Mouse (Mus musculus) kidney, postnatal 4 days (tissue): ENCODE data around the gene Olfr690.
"Not testable (repeated sequence)": the region's sequence is repeated elsewhere in the genome, so short reads cannot be mapped to it uniquely, and the experiment has no call there.

Source experiments
- DNase-seq, 2 experiments: peaks; one replicate each; pipeline ENCODE4 v3.0.0; 2021; ENCODE audit warnings: mixed read lengths in 2 of 2

Gene Olfr690

DNA sequence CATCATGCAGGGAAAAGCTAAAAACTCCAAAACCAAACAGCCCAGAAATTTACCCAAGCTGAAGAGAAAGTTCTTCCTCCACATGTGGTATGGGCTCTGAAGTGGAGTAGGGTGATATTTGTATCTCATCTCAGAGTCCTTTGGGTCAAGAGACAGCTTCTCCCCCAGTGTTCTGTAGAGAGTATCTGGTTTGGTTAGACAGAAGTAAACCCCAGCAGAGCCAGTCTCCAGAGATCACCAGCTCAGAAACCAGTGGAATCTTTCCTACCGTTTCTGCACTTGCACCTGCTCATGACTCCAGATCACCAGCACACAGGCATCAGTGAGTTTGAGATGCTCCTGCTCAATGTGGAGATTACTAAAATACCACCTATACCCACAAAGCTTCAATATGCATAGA, at the start of gene Olfr690:
Olfr690 (minus strand) TSS at position 101 of the 400 bp plus-strand sequence.
- no peak for DNase-seq

DNA sequence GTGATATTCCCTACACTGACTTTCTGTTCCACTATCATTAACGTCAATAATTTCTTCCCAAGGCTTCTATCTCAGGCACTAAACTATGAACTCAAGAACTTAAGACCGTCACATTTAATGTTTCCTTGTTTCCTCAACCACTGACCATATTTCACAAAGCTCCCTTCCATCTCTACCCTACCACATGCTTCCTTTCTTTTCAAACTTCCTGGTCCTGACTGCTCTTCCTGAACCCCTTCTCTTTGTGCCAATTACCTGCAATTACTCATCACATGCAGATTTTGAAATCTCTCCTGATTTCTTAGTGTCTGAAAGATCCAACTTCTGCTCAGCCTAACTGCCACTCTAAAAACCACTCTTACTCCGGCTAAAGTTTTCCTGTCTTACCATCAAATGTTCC, 46.4 kb upstream of the Olfr690 start:
- DNase-seq, result no peak

DNA sequence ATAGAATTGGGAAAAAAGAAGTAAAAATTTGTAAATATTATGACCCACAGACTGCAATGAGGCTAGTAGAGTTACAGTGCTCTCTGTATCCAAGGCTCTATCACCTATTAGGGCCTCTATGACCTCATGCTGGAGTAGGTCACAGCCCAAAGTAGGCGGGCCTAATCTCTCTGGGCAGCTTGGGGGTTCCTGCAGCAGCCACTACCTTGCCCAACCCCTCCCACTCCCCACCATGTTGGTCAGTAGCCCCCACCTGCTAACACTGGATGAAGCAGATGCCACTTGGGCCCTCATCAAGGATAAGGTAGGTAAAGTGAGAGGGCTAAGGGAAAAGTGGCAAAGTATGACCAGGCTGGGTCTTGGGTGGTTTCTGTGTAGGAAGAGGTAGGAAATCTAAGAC, 41.0 kb upstream of the Olfr690 start, which contains the start of gene Gm5901:
Gm5901 (plus strand) TSS at position 173 of the 400 bp plus-strand sequence.
- no peak for DNase-seq

DNA sequence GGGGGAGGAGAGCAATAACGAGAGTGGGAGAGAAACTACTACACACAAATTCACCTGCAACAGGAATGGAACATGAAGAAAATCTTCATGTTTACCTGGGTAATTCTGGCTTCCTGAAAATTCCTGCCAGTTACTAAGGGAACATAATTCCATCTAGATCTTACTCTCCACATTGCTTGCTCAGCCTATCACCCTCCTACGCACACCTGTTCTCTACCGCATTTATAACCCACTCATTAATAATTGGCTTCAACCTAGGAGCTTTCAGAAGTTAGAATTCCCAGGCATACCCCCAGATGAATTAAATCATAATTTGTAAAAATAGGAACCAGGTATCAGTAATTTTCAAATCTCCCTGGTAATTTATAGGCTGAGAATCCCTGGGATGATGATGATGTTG, 40.1 kb upstream of the Olfr690 start:
- DNase-seq, result no peak

DNA sequence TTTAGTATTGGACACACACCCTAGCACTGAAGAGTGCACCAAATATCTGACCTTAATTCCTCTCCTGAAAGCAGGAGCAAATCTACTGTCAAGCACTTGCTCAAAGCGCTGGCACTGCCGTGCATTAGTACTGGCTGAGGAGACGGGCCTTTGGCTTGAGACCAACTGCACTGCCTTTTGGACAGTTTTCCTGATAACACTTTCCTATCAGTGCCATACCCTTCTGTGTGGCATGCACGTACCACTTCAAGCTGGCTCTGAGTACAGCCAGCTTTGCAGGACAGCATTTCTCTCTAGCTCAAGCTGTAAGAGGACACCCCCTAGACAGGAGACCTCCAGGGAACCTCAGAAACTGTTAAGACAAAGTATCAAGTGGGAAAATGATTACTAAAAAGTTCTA, 39.6 kb upstream of the Olfr690 start:
- DNase-seq, result no peak

DNA sequence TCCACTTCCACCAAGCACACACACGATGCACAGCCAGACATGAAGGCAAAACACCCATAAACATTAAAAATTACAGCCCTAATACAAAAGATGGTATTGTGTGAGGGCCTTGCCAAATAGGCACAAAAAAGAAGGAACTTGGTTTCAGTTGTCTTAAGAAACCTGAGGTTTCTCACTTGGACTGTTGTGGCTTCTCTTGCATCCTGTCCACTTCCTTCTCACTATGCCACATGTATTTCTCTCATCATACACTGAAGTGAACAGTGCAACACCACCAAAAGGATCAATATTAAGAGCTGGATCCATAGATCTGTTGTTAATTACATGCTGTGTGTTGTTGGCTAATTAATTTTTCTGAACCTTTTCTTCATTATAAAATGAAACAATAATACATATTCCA, 39.0 kb upstream of the Olfr690 start:
- no peak for DNase-seq

DNA sequence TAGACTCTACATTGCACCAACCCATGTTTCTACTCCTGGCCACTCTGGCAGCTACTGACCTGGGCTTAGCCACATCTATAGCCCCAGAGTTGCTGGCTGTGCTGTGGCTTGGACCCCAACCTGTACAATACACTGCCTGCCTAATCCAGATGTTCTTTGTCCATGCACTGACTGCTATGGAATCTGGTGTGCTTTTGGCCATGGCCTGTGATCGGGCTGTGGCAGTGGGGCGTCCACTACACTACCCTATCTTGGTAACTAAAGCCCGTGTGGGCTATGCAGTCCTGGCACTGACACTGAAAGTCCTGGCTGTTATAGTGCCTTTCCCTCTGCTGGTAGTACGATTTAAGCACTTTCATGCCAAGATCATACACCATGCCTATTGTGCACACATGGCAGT, 34.6 kb upstream of the Olfr690 start:
- DNase-seq, result no peak

DNA sequence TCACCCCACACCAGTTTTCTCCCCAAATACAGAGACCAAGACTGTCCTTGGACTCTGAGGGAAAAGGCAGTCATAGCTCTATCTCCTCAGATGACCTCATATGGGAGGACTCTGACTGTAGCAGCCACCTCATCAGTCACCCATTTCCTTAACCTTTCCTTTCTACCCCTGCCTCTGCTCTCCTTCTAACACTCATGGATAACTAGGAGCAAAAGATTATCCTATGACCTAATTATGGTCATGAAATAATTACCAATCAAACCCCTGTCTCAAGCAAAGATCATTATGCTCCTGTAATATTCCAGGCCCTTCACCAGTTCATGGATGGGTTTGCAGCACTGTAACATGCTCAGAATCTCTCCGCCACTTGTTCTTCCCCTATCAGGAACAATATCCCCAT, 34.0 kb upstream of the Olfr690 start, which contains the start of gene Olfr692:
Olfr692 (plus strand) TSS at position 301 of the 400 bp plus-strand sequence.
- no peak for DNase-seq

DNA sequence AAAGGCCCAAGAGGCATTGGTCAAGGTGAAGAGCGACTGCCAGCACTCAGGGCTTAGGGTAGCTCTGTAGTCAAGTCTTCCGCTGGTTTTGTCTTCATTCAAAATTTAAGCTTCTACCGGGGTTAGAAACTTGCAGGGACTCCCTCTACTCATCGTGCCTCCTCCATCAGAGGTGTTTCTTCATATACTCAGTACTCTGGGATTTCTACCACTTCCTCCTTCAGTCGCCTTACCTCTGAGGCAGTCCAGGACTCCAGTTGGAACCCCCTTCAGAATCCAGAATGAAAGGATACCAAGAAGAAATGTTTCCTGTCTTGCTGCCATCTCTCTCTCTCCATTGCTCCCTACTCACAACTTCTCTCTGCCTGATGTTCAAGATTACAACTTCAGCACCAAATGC, 33.4 kb upstream of the Olfr690 start:
- no peak for DNase-seq

DNA sequence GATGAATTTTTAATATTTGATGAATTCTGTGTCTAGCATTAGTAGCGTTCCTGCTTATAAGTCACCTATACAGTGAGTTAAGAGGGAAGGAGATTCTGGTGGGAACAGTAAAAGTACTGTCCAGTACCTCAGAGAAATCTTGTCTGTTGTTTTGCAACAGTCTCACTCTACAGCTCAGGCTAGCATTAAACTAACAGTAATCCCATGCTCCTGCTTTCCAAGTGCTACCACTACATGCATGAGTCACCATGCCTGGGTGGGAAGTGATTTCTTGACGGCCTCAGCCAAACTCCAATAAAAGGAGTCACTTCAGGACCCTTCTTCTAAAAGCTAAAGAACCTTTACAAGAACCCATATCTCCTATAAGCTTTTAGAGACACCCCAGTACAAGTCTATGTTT, 27.8 kb upstream of the Olfr690 start:
- DNase-seq, result no peak

DNA sequence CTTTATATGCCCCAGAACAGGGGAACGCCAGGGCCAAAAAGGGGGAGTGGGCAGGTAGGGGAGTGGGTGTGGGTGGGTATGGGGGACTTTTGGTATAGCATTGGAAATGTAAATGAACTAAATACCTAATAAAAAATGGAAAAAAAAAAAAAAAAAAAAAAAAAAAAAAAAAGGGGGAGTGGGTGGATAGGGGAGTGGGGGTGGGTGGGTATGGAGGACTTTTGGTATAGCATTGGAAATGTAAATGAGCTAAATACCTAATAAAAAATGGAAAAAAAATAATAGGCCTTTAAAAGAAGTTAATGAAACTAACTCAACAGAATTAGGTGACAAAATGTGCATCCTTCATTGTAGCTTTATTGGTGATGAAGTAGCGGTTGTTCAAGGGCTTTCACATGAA, 22.6 kb upstream of the Olfr690 start:
- DNase-seq, result not testable (repeated sequence)

DNA sequence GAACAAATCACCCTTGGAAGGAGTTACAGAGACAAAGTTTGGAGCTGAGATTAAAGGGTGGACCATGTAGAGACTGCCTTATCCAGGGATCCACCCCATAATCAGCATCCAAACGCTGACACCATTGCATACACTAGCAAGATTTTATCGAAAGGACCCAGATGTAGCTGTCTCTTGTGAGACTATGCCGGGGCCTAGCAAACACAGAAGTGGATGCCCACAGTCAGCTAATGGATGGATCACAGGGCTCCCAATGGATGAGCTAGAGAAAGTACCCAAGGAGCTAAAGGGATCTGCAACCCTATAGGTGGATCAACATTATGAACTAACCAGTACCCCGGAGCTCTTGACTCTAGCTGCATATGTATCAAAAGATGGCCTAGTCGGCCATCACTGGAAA, 22.2 kb upstream of the Olfr690 start:
- DNase-seq, result not testable (repeated sequence)

DNA sequence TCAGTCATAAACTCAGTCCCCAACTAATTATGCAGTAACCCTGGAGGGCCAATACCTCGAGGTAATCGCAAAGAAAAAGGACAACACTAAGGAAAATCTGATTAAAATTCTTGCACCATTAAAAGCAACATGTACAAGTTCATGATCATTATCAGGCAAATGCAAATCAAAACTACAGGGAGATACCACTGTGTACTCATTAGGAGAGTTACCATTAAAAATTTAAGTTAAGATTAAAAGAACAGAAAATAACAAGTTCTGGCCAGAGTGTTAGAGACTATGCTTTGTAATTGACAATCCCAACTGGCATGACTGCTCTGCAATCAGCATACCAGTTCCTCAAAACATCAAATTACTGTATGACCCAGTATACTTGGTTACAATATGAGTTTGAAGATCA, 8.8 kb upstream of the Olfr690 start:
- DNase-seq, result no peak

DNA sequence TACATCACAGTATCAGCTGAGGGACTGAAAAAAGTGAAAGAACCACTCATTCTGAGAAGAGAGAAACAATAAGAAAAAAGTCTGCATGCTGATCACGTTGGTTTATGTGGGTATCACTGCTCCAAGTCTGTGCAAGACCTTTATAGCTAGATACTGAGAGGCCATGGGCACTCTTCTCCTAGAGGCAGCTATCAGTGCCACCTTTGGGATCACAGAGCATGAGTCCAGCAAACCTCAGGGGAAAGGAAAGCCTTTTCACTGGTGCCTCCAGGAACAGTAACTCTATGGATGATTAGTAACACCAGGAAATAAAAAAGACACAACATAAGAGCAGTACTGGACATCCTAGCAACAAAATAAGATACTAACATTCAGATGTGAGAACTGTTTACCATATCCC, 8.3 kb upstream of the Olfr690 start, which contains the start of gene Olfr691:
Olfr691 (minus strand) TSS at position 101 of the 400 bp plus-strand sequence.
- no peak for DNase-seq

DNA sequence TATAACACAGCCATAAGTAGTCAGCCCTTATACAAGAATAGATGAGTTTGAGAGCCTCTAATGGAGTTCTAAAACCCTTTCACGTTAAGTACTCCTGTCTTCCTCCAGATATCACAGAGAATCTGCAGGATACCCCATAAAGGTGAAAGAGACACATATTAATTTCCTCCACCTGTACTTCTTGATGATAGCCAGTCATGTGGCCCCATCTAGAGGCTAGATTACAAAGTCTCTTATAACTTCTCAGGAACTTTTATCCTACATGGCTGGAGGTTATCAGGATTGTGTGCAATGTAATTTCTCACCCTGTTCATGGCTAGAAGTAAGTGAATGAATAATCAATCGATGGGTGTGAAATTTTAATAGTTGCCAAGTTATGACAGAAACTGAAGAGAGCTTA, 8.6 kb downstream of the Olfr690 start:
- DNase-seq, result no peak

DNA sequence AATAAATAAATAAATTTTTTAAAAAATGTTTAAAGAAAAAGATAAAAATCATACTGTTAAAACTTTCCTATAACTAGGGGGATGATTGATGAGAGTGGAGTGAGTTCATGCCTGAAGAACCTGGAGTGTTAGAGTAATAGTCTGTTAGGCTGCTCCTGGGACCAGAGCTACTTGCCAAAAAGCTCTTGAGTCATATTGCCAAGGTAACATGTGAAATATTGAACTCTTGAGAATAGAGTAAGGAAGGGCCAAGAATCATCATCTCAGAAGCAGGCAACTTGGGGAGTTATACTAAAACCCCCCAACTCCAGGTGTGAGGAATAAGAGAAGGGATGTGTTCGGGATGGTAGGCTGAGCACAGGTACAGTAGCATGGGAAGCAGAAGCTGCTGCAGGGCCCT, 23.0 kb downstream of the Olfr690 start, which contains the start of gene Olfr689:
Olfr689 (plus strand) TSS at position 301 of the 400 bp plus-strand sequence.
- no peak for DNase-seq

DNA sequence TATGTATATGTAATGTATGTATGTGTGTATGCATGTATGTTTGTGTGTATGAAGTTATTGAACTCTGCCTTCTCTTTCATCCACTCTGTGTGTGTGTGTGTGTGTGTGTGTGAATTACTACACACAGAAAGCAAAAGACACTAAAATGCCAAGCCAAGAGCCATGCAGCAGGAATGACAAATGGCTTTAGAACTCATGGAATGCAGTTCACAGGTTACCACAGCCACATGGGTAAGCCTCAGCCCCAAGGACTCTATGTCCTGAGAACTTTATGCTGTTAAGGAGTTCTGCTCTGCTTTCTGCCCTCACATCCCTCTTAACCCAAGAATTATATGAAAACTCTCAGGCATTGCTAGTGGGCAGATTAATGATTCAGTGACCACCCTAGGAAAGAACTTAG, 43.9 kb downstream of the Olfr690 start:
- DNase-seq, result no peak

DNA sequence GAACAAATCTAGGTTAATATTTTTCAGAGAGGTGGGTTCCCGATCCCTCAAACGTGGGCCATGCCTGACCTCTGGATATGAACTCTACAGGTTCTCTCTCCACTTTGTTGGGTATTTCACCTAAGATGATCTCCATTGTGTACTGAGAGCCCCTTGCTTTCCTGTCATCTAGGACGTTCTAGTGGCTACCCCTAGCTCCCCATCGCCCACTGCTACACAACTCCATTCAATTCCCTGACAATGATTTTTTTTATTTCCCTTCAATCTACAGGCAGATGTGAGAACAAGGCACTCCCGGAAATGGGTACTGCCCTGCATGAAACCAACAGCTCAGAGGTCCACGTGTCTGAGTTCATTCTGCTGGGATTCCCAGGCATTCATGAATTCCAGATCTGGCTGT, 46.1 kb downstream of the Olfr690 start, which contains the start of gene Olfr688:
Olfr688 (plus strand) TSS at position 301 of the 400 bp plus-strand sequence.
- no peak for DNase-seq
